ENCODE assay signal across 17 mouse cellular contexts in genomic region chr10:18888751-18889150, GRCm38 (mm10). TPM values are rescaled to one million over a fixed set of nuclear protein-coding genes. Genes with fewer than 3 reads are reported as not detected.
DNase-seq lines count a peak whose midpoint lies in the region; TF ChIP-seq lines count a peak whose summit lies in the region.
"Had no signal": no experiment of that assay in that cellular context is flagged by ENCODE, and none has a peak within 500 bp of the region (broad histone marks: within the 10 kb centered on the region; RNA-seq: fewer than 3 reads in every experiment).

No protein-coding gene starts in this region.

- no peak for TF ChIP-seq POLR2A in MEL (IDR thresholded peaks at IDR 0.05; ENCODE audit: control insufficient read depth in 1 of 2, insufficient read depth in 1 of 2, low read depth in 1 of 2, low read length in 2 of 2, poor library complexity in 1 of 2)

- TF ChIP-seq CTCF in MEL (IDR thresholded peaks at IDR 0.05 in 2 of 3, conservative IDR thresholded peaks at IDR 0.05 in 1 of 3; ENCODE audit: control insufficient read depth in 1 of 3, insufficient read depth in 1 of 3, low read depth in 2 of 3, low read length in 3 of 3, poor library complexity in 1 of 3, severe bottlenecking in 1 of 3): no peak

- no peak overlapping the region for H3K4me3 ChIP-seq in MEL (ENCODE audit: control insufficient read depth in 1 of 2, insufficient read depth in 1 of 2, low read depth in 2 of 2, low read length in 2 of 2)

- DNase-seq in MEL (ENCODE audit: low read depth, low spot score): no peak
- no peak for DNase-seq in cerebellum, adult 9-10 months
- DNase-seq: adrenal gland, adult 2 months; adrenal gland, adult 8-10 months; adrenal gland, postnatal 10 days; adrenal gland, postnatal 14 days; adrenal gland, postnatal 25 days; adrenal gland, postnatal 36 days; B cell, adult 2 months; cerebellum, adult 11 months; cerebellum, adult 11-12 months; cerebellum, adult 18-20 months; cerebellum, adult 2 months; cerebellum, adult 8-10 months had no signal

- H3K27me3 ChIP-seq in MEL (ENCODE audit: control insufficient read depth in 1 of 2, insufficient read depth in 2 of 2, low read length in 2 of 2): no peaks in the 10 kb centered on the region
- H3K27me3 ChIP-seq: CH12.LX, Patski had no signal

- peaks cover 0 to 30% of the 10 kb centered on the region in 2 experiments; a peak in 2 of 4 replicates for H3K36me3 ChIP-seq in MEL (ENCODE audit: control insufficient read depth in 1 of 2, insufficient read depth in 2 of 2, low read length in 2 of 2)
- H3K36me3 ChIP-seq: G1E had no signal

- TF ChIP-seq RAD21 in MEL (IDR thresholded peaks at IDR 0.05; ENCODE audit: low read depth, low read length): no peak

- H3K27ac ChIP-seq in MEL (ENCODE audit: control insufficient read depth, low read depth, low read length): peak overlapping the region; percentile 16; the same call in 1 of the 2 replicates

- no peak overlapping the region for H3K9ac ChIP-seq in MEL (ENCODE audit: control insufficient read depth, low read depth, low read length, poor library complexity, severe bottlenecking)

- H3K9me3 ChIP-seq in MEL (replicated peaks; ENCODE audit: insufficient read depth, low read length): no peaks in the 10 kb centered on the region
- H3K9me3 ChIP-seq: G1E had no signal

- peaks cover 17 to 22% of the 10 kb centered on the region in 2 experiments for H3K4me1 ChIP-seq in MEL (ENCODE audit: control insufficient read depth in 1 of 2, insufficient read depth in 2 of 2, low read length in 2 of 2)

- TF ChIP-seq EP300 in MEL (IDR thresholded peaks at IDR 0.05; ENCODE audit: low read depth in 1 of 2, low read length in 2 of 2): peak; percentile 42 to 62; a peak in 3 of 4 replicates

- no peaks in the 10 kb centered on the region for H3K79me2 ChIP-seq in MEL (ENCODE audit: control insufficient read depth, insufficient read depth, low read length, poor library complexity)

TF ChIP-seq in MEL, 35 proteins besides CTCF, POLR2A, EP300 and RAD21:
- TF ChIP-seq TAL1 (IDR thresholded peaks at IDR 0.05; ENCODE audit: low read length) (peak; percentile 8; the same call in 1 of the 2 replicates), GATA1 (IDR thresholded peaks at IDR 0.05; ENCODE audit: low read depth, low read length) (peak; percentile 63), POLR2AphosphoS2 (IDR thresholded peaks at IDR 0.05; ENCODE audit: low read length) (no peak), TCF12 (IDR thresholded peaks at IDR 0.05; ENCODE audit: low read depth, low read length) (peak; percentile 66; the same call in 1 of the 2 replicates), ZMIZ1 (IDR thresholded peaks at IDR 0.05; ENCODE audit: low read depth, low read length) (no peak), NRF1 (IDR thresholded peaks at IDR 0.05; ENCODE audit: insufficient read depth, low read depth, low read length, poor library complexity, severe bottlenecking) (no peak)

RNA-seq across cellular contexts. Expression of gene Perp, which starts 43.9 kb away (rescaled TPM):
- total RNA-seq in MEL (2012; rRNA removed): not detected in 2 replicates
- not detected for polyA plus RNA-seq in MEL (2012; ENCODE audit: insufficient read depth in 1 of 2, insufficient read length in 2 of 2, low read depth in 1 of 2, low replicate concordance in 2 of 2, missing spikeins in 1 of 2)
- total RNA-seq: G1E had no signal
- polyA plus RNA-seq: G1E had no signal
